Mouse (Mus musculus) cerebellum, adult 9-10 months (tissue): Measurements from ENCODE around the gene Rptor.

Source experiments
- DNase-seq: peaks from one replicate; pipeline ENCODE4 v3.0.0; 2022

The Rptor gene

GRCm38 (mm10) chr11:119941794-119942193 is 339.1 kb downstream of the Rptor start:
- DNase-seq, result no peak

GRCm38 (mm10) chr11:119942201-119942726 is 339.6 kb downstream of the Rptor start:
- peak; percentile 57 for DNase-seq

- peak; percentile 98 for DNase-seq
These were observed 340.2 kb downstream of the Rptor start, which contains the start of gene Baiap2 for GRCm38 (mm10) chr11:119942727-119943427. Gene Baiap2, plus strand, starts transcription at chr11:119942763.

- DNase-seq, result peak; percentile 74
These were observed 340.8 kb downstream of the Rptor start for GRCm38 (mm10) chr11:119943428-119943988.

- DNase-seq, result no peak
These were observed 342.6 kb downstream of the Rptor start for GRCm38 (mm10) chr11:119945343-119945742.

- DNase-seq, result no peak
These were observed 344.7 kb downstream of the Rptor start for GRCm38 (mm10) chr11:119947426-119947825.

- DNase-seq, result no peak
These were observed 345.2 kb downstream of the Rptor start for GRCm38 (mm10) chr11:119947897-119948296.

- no peak for DNase-seq
These were observed 345.6 kb downstream of the Rptor start for GRCm38 (mm10) chr11:119948305-119948704.

GRCm38 (mm10) chr11:119948803-119949202 is 346.1 kb downstream of the Rptor start:
- DNase-seq, result peak; percentile 67
